Mouse (Mus musculus): Measurements from ENCODE around the gene Icam4. TPM values are rescaled to one million over a fixed set of nuclear protein-coding genes. Genes with fewer than 3 reads are reported as not detected.
"Not testable (repeated sequence)": the region's sequence is repeated elsewhere in the genome, so short reads cannot be mapped to it uniquely, and the experiment has no call there.

Gene Icam4
- polyA plus RNA-seq, 1 experiment from 2014 or later: 0.91 TPM

DNA sequence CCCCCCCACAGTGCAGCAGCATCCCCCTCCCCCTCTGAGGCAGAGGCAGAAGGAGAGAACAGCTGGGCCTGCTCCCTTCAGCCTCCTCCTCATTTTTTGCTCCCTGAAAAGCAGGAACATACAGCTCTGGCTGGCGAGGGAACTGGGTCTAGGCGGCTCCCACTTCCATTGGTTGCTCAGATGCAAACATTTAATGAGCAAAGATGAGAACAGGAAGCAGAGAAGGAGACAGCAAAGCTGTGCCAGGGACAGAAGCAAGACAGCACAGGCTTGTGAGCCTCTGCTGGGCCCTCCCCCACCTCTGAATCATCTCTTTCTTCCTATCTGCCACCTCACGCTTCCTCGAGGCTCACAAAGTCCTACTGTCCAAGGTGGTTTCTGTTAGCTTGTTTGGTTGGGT lies 12.1 kb downstream of the Icam4 start:
- H3K4me2 ChIP-seq (replicated peaks; ENCODE audit: low read depth, low read length): no peak overlapping the region
- H3K27me3 ChIP-seq (ENCODE audit: insufficient read depth, low read length): peaks cover 35% of the 10 kb centered on the region
- no peaks in the 10 kb centered on the region for H3K36me3 ChIP-seq (ENCODE audit: insufficient read depth, low read length)
- no peak overlapping the region for H3K4me3 ChIP-seq (ENCODE audit: low read length)
- H3K4me1 ChIP-seq (ENCODE audit: insufficient read depth, low read length): peaks cover 19% of the 10 kb centered on the region; the same call in 1 of the 2 replicates
- no peak overlapping the region for H3K27ac ChIP-seq (ENCODE audit: low read length)
- 40% methylated on average over 4 of the region's 4 CpGs for WGBS
- no peak overlapping the region for H3K9ac ChIP-seq (replicated peaks; ENCODE audit: low read length)
- ATAC-seq (ENCODE audit: low FRiP score, low TSS enrichment): peak; percentile 31; the same call in 1 of the 2 replicates
- no peaks in the 10 kb centered on the region for H3K9me3 ChIP-seq (ENCODE audit: low read length)

DNA sequence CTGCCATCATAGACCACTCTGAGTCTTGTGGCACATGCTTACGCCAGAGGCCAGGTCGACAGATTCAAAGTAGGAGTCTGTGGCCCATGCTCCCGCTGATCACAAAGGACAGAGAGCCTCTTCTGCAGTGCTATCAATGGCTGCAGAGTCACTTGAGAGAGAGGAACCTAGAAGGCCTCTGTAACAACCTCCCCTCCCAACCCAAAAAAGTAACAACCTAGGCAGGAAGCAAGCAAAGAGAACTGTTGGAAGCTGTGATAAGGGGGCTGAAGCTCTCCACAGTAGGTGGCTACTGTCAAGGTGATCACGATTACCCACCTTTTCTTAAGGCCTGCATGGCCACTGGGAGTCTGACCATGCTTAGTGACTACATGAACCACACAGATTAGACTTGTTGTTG lies 14.4 kb downstream of the Icam4 start:
- no peak overlapping the region for H3K9ac ChIP-seq (replicated peaks; ENCODE audit: low read length)
- H3K27me3 ChIP-seq (ENCODE audit: insufficient read depth, low read length): peaks cover 12% of the 10 kb centered on the region
- no peaks in the 10 kb centered on the region for H3K36me3 ChIP-seq (ENCODE audit: insufficient read depth, low read length)
- H3K27ac ChIP-seq (ENCODE audit: low read length): no peak overlapping the region
- 0 out of 2 replicates have a peak, but pooled peaks cover 2% of the 10 kb centered on the region for H3K4me1 ChIP-seq (ENCODE audit: insufficient read depth, low read length)
- no peak overlapping the region for H3K4me2 ChIP-seq (replicated peaks; ENCODE audit: low read depth, low read length)
- ATAC-seq (ENCODE audit: low FRiP score, low TSS enrichment): no peak
- no peak overlapping the region for H3K4me3 ChIP-seq (ENCODE audit: low read length)
- 87% methylated on average over 4 of the region's 4 CpGs for WGBS
- H3K9me3 ChIP-seq (ENCODE audit: low read length): no peaks in the 10 kb centered on the region

DNA sequence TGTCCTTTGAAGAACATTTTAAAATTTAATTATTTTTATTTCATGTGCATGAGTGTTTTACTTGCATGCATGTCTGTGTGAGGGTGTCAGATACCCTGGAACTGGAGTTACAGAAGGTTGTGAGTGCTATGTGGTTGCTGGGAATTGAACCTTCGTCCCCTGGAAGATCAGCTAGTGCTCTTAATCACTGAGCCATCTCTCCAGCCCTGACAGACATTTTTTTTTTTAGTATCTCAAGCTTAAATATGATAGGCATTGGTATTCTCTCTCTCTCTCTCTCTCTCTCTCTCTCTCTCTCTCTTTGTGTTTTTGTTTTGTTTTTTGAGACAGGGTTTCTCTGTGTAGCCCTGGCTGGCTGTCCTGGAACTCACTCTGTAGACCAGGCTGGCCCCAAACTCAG lies 15.6 kb downstream of the Icam4 start:
- H3K9me3 ChIP-seq (ENCODE audit: low read length); ATAC-seq (ENCODE audit: low FRiP score, low TSS enrichment); H3K4me1 ChIP-seq (ENCODE audit: insufficient read depth, low read length); H3K4me2 ChIP-seq (replicated peaks; ENCODE audit: low read depth, low read length); H3K27me3 ChIP-seq (ENCODE audit: insufficient read depth, low read length); H3K9ac ChIP-seq (replicated peaks; ENCODE audit: low read length); H3K4me3 ChIP-seq (ENCODE audit: low read length); H3K27ac ChIP-seq (ENCODE audit: low read length); H3K36me3 ChIP-seq (ENCODE audit: insufficient read depth, low read length): not testable (repeated sequence)
- WGBS: 37% methylated on average over 1 of the region's 1 CpGs

DNA sequence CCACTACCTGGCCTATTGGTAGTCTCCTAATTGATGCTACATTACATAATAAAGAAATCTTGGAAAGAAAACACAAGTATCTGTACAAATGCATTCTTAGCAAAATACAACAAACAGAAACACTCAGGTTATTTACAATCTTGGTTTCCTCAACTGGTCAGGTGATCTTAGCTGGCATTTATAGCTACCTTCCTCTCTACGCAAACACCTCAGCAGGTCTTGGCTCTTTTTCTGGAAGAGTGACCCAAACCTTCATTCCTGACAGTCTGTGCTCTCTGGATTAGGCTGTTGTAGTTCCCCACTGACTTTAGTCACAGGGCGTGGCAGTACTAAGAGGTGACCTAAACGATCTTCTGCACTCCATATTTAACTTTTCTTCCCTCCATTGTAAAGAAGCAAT lies 16.1 kb downstream of the Icam4 start:
- Histone ChIP-seq H3K27ac (ENCODE audit: low read length) (no peak overlapping the region), H3K4me2 (replicated peaks; ENCODE audit: low read depth, low read length) (no peak overlapping the region), H3K27me3 (ENCODE audit: insufficient read depth, low read length) (no peaks in the 10 kb centered on the region), H3K9me3 (ENCODE audit: low read length) (no peaks in the 10 kb centered on the region), H3K4me3 (ENCODE audit: low read length) (no peak overlapping the region), H3K9ac (replicated peaks; ENCODE audit: low read length) (no peak overlapping the region), H3K4me1 (ENCODE audit: insufficient read depth, low read length) (0 out of 2 replicates have a peak, but pooled peaks cover 2% of the 10 kb centered on the region), H3K36me3 (ENCODE audit: insufficient read depth, low read length) (no peaks in the 10 kb centered on the region)
- 73% methylated on average over 3 of the region's 3 CpGs for WGBS
- no peak for ATAC-seq (ENCODE audit: low FRiP score, low TSS enrichment)

GRCm38 (mm10) chr9:21051578-21051977 lies 22.4 kb downstream of the Icam4 start:
- Histone ChIP-seq H3K4me3 (ENCODE audit: low read length) (no peak overlapping the region), H3K36me3 (ENCODE audit: insufficient read depth, low read length) (no peaks in the 10 kb centered on the region), H3K4me1 (ENCODE audit: insufficient read depth, low read length) (no peaks in the 10 kb centered on the region), H3K9ac (replicated peaks; ENCODE audit: low read length) (no peak overlapping the region), H3K9me3 (ENCODE audit: low read length) (no peaks in the 10 kb centered on the region), H3K4me2 (replicated peaks; ENCODE audit: low read depth, low read length) (no peak overlapping the region), H3K27me3 (ENCODE audit: insufficient read depth, low read length) (no peaks in the 10 kb centered on the region), H3K27ac (ENCODE audit: low read length) (no peak overlapping the region)
- 65% methylated on average over 10 of the region's 10 CpGs for WGBS
- no peak for ATAC-seq (ENCODE audit: low FRiP score, low TSS enrichment)

DNA sequence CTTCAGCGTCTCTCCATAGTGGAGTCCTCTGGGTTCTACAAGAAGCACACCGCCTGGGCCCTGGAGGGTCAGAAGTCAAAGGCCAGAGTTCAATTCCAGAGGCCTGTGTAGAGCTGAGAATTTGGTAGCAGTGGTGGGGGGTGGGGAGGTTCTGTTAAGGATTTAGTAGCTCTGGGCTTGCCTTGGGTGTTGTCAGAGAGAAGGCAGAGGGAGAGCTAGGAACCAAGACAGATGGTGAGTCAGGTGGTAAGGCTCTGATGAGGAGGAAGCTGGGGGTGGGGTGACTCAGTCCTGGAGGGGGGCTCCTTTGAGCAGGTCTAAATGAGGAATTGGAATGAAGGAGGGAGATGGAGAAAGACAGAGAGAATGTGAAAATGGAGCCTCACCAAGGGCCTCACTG lies 33.8 kb downstream of the Icam4 start:
- no peaks in the 10 kb centered on the region for H3K27me3 ChIP-seq (ENCODE audit: insufficient read depth, low read length)
- no peak overlapping the region for H3K27ac ChIP-seq (ENCODE audit: low read length)
- no peaks in the 10 kb centered on the region for H3K9me3 ChIP-seq (ENCODE audit: low read length)
- H3K4me2 ChIP-seq (replicated peaks; ENCODE audit: low read depth, low read length): no peak overlapping the region
- no peaks in the 10 kb centered on the region for H3K4me1 ChIP-seq (ENCODE audit: insufficient read depth, low read length)
- WGBS: 86% methylated on average over 2 of the region's 2 CpGs
- no peak for ATAC-seq (ENCODE audit: low FRiP score, low TSS enrichment)
- H3K9ac ChIP-seq (replicated peaks; ENCODE audit: low read length): no peak overlapping the region
- H3K4me3 ChIP-seq (ENCODE audit: low read length): no peak overlapping the region
- peaks cover 33% of the 10 kb centered on the region; the same call in 1 of the 2 replicates for H3K36me3 ChIP-seq (ENCODE audit: insufficient read depth, low read length)

- Histone ChIP-seq H3K27me3 (ENCODE audit: insufficient read depth, low read length) (no peaks in the 10 kb centered on the region), H3K27ac (ENCODE audit: low read length) (no peak within 1 kb of the TSS), H3K4me2 (replicated peaks; ENCODE audit: low read depth, low read length) (no peak within 1 kb of the TSS), H3K4me1 (ENCODE audit: insufficient read depth, low read length) (peaks cover 3% of the 10 kb centered on the region), H3K9me3 (ENCODE audit: low read length) (no peaks in the 10 kb centered on the region), H3K4me3 (ENCODE audit: low read length) (no peak within 1 kb of the TSS), H3K9ac (replicated peaks; ENCODE audit: low read length) (no peak within 1 kb of the TSS), H3K36me3 (ENCODE audit: insufficient read depth, low read length) (peaks cover 45% of the 10 kb centered on the region; the same call in 1 of the 2 replicates)
- ATAC-seq (ENCODE audit: low FRiP score, low TSS enrichment): no peak
- WGBS: 90% methylated on average over 27 of the region's 27 CpGs
Measured at GRCm38 (mm10) chr9:21067006-21067684, 38.0 kb downstream of the Icam4 start, which contains the start of gene Zglp1. Gene Zglp1 (minus strand): TSS chr9:21067093.

DNA sequence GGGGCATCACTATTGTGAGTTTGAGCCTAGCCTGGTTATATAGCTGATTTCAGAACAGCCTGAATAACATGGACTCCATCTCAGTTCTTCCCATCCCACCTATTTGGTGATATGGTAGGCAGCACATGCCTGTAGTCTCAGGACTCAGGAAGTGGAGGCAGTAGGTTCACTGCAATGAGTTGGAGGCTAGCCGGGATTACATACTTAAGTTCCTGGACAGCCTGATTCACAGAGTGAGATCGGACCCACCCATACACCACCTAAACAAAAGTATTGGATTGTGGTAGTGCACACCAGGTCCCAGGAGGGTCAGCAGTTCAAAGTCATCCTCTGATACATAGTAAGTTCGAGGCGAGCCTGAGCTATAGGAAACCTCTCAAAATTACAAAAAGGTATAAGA lies 43.5 kb downstream of the Icam4 start:
- Histone ChIP-seq H3K4me3 (ENCODE audit: low read length) (peak overlapping the region; percentile 87), H3K9me3 (ENCODE audit: low read length) (no peaks in the 10 kb centered on the region), H3K27ac (ENCODE audit: low read length) (peak overlapping the region; percentile 76; the same call in 1 of the 2 replicates), H3K36me3 (ENCODE audit: insufficient read depth, low read length) (peaks cover 39% of the 10 kb centered on the region), H3K9ac (replicated peaks; ENCODE audit: low read length) (peak overlapping the region; percentile 89), H3K4me2 (replicated peaks; ENCODE audit: low read depth, low read length) (peak overlapping the region; percentile 83), H3K27me3 (ENCODE audit: insufficient read depth, low read length) (no peaks in the 10 kb centered on the region), H3K4me1 (ENCODE audit: insufficient read depth, low read length) (peaks cover 10% of the 10 kb centered on the region)
- 0 out of 2 replicates have a peak, but pooled peaks have one; percentile 8 for ATAC-seq (ENCODE audit: low FRiP score, low TSS enrichment)
- 7% methylated on average over 4 of the region's 4 CpGs for WGBS

GRCm38 (mm10) chr9:21073044-21073840 lies 44.1 kb downstream of the Icam4 start, which contains the start of the genes Gm49373 and Fdx1l:
Gene Gm49373 (minus strand): TSS chr9:21073096.
Gene Fdx1l (minus strand): TSS chr9:21073614.
- no peaks in the 10 kb centered on the region for H3K27me3 ChIP-seq (ENCODE audit: insufficient read depth, low read length)
- no peaks in the 10 kb centered on the region for H3K9me3 ChIP-seq (ENCODE audit: low read length)
- peak; percentile 94 for ATAC-seq (ENCODE audit: low FRiP score, low TSS enrichment)
- H3K4me1 ChIP-seq (ENCODE audit: insufficient read depth, low read length): peaks cover 10% of the 10 kb centered on the region
- peak within 1 kb of the TSS; percentile 89 for H3K9ac ChIP-seq (replicated peaks; ENCODE audit: low read length)
- peak within 1 kb of the TSS; percentile 83 for H3K4me2 ChIP-seq (replicated peaks; ENCODE audit: low read depth, low read length)
- peak within 1 kb of the TSS; percentile 87 for H3K4me3 ChIP-seq (ENCODE audit: low read length)
- H3K27ac ChIP-seq (ENCODE audit: low read length): peak within 1 kb of the TSS; percentile 76
- H3K36me3 ChIP-seq (ENCODE audit: insufficient read depth, low read length): peaks cover 41% of the 10 kb centered on the region
- WGBS: 2% methylated on average over 58 of the region's 58 CpGs
